Mouse (Mus musculus) neural tube, embryonic 10.5 days (tissue): ENCODE data around the gene Dlgap1.
"Not testable (repeated sequence)": the region's sequence is repeated elsewhere in the genome, so short reads cannot be mapped to it uniquely, and the experiment has no call there.

Experiments used
- DNase-seq: peaks from one replicate; pipeline ENCODE4 v3.0.0-alpha.2; 2017; ENCODE audit warnings: low spot score; ENCODE audit errors: extremely low spot score

Dlgap1 gene

DNA sequence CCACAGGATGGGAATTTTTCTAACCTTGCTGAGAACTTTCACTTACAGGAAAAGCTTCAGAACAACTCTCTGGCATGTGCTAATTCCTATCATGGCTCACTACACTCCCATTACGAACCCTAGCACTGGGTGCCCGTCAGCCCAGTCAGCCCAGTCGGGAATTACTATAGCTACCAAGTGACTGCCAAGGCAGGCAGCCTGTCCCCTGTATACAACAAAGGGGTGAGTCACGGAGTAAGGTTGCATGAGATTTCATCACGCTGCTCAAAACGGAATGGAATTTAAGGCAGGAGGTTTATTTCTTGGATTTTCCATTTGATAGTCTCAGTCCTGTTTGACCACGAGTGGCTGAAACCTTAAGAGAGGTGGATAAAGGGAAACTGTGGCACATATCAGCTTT, 867.9 kb downstream of the Dlgap1 start:
- DNase-seq: no peak

DNA sequence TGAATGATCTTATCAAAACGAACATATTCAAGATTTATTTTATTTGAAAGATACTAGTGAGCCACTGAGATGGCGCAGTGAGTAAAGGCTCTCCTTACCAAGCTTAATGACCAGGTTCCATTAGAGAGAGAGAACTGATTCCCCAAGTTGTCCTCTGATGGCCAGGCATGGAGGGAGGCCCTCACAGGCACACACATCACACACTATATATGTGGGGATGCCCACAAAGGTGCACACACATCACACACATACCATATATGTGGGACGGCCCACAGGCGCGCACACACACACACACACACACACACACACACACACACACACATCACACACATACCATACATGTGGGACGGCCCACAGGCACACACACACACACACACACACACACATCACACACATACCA, 868.6 kb downstream of the Dlgap1 start:
- not testable (repeated sequence) for DNase-seq

DNA sequence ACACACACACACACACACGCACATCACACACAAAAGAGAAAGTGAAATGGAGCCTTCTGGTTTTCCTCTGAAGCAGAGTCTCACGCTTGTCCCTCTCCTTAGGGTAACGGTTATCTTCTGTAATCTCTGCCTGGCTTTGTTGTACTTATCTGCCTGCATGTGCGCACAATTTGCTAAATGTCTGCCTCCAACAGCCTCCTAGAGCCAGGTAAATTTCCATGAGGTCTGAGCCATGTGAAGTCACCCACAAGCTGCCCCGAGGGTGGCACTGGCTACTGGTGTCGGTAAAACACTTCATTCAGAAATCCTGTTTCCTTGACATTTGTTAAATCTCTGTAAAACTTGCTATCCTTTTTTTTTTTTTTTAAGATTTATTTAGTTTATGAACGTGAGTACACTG, 869.2 kb downstream of the Dlgap1 start:
- DNase-seq: no peak

DNA sequence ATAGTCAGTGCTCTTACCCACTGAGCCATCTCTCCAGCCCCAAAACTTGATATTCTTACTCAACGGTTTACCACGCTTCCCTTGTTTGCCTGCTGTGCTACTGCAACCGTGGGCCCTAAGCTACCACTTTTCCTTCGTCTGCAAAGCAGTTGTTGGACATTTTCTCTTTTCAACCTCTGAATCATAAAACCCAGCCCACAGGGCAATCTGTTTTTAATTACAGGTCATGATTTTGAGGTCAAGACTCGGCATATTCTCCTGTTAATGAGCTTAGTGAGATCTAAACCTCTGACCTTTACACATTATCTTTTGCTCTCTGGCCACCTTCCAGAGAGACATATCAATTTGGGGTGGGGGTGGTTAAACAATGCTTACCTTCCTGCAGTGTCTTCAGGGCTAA, 869.7 kb downstream of the Dlgap1 start:
- no peak for DNase-seq

DNA sequence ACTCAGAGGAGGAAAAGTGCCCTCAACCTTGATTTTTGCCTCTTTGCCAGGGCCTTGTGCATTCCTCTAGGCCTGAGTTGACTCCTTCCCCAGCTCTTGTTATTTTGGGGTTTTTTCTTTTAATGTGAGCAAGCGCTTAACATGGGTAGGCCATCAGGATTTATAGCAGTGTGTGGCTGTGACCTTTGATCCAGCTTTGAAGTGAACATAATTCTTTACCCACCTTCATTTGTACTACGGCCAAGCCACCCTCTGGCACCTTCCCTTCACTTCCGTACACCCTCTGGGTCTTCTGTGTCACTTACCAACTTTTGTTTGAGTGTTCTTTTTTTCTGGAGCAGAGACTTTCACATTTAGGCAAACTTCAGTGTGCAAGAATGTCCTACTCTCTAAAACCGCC, 874.4 kb downstream of the Dlgap1 start:
- no peak for DNase-seq

DNA sequence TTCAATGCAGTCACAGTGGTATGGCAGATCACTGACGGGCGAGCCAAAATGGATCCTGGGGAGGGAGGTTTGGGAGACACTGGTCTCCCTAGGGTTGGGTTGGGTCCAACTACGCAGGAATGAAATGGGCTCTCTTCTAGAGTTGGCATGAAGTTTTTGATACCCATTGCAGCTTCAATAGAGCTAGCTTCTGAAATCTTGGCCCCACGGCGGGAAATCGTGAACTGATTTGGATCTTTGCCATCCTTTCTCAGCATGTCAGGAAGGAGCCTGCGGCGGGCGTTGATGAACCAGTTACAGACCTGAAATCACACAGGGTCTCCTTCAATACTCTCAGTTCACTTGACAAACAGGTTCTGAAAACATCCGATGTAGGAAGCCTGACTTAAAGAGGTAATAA, 876.1 kb downstream of the Dlgap1 start:
- DNase-seq: no peak

DNA sequence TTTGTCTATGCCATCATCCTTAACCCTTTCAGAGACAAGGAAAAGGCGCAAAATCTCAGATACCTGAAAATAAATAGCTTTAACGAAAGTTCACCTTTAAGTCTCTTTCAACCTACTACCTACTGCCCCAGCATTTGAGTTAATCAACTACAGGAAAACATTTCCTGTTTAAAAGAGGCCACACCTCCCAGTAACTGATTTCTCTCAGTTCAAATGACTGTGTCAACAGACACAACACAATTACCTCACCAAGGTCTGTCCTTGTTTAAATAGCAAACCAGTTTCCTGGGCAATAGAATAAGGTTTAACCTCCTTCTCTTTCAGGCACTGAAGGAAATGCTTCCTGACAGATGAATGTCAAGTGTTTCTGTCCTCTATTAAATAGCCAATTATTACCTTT, 876.7 kb downstream of the Dlgap1 start:
- no peak for DNase-seq

DNA sequence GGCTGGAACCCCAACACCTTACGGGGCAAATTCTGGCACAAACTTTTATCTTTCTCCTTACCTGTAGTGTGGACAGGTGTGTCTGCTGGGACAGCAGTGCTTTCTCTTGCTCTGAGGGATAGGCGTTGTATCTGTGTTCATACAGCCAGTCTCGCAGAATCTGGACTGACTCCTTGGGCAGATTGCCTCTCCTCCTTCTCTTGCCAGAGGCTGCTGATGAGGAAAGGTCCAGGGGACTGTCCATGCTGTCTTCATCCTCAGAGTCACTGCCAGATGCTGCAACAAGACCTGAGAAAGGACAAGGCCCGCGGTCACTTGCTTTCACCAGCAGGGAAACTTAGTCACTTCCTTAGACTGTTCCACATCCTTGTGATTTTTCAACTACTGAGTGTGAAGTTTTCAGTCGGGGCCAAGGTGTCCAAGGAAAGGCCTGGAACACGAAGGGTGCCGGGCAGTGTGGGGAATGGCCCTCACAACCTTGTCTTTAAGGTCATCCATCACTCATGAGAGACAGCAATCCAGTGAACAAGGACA, 877.3 kb downstream of the Dlgap1 start:
- no peak for DNase-seq

DNA sequence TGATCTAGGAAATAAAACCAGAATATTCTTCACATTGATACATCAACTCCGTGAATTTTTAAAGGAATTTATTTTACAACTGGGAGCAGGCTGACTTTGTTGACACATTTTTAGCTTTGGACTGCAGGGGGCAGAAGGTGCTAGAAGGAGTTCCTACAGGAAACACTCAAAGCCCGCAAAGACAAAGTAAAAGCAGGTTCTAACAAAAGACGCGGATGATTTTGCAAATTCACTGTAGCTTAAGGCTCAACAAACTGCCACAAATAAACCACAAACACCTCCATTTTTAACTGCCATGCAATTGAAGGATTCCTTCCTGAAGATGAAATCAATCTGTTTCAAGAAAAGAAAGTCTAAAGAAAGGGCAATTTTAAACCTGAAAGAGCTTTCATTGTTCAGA, 878.2 kb downstream of the Dlgap1 start:
- peak; percentile 38 for DNase-seq

DNA sequence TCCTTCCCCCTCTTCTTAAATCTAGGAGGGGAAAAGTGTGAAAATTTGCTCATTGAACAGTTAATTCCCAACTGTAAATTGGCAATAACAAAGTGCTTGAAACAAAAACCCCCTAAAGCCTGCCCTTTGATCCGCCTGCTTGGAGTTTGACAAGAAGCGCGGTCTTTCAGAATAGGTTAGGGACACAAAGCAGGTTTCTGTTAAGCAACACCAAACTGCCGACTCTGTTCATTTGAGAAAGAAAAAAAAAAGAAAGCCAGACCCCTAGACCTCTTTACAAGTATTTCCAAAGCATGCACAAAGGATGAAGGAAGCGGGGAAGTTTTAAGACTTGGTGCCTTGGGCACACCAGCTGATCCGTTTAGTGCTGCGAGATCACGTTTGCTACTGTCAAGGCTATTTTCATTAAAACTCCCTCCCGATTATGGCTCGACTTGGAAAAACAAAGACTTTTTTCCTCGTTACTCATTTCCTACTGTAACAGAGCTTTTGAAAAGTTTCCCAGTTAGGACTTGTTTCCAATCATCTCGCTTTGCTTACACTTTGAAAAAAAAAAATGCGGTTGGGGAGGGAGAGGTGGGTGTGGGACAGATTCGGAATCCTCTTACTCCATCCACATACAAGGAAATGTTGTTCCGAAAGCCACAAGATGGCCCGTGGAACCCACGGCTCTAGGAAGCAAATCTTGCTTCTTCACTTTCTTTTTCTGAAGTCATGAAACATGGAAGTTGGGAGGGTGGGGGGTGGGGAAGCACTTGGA, 879.1 kb downstream of the Dlgap1 start:
- DNase-seq: peak; percentile 24

DNA sequence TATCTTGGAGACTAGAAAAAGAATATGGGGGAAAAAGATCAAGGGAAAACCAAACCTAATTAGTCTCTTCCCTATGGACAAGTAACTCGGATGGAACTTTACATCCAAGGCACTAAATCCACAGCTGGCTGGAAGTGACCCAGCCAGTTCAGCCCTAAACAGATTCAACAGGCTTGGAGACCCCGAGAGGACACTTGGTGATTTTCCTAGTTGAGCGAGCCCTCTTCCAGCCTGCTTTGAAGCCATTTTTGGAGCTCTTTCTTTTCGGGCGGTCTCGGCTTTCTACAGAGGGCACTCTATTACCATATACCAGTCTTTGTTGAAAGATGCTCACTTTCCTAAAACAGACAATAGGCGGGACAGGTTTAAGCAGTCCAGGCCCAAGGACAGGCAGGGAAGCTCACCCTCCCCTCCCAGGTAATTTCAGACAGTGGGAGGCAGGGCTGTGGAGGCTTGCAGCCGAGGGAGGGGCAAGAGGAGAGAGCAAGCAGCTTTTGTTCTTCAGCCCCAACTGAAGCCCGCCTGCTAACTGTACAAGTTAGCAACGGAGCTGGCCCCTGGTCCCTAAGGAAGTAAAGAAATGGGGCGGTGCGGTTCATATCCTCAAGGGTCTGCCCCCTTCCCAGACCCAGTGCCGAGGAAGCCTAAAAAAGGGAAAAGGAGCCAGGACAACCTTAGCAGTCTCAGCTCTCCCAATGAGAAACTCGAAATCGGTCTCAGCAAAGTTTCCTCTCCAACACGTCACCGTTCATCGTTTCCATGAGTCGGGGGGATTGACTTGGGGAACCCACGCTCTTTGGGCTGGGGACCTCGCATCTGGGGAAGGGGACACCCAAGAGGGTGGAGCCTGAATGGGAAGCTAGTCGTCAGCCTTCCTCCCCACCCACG, 879.9 kb downstream of the Dlgap1 start:
- peak; percentile 69 for DNase-seq

DNA sequence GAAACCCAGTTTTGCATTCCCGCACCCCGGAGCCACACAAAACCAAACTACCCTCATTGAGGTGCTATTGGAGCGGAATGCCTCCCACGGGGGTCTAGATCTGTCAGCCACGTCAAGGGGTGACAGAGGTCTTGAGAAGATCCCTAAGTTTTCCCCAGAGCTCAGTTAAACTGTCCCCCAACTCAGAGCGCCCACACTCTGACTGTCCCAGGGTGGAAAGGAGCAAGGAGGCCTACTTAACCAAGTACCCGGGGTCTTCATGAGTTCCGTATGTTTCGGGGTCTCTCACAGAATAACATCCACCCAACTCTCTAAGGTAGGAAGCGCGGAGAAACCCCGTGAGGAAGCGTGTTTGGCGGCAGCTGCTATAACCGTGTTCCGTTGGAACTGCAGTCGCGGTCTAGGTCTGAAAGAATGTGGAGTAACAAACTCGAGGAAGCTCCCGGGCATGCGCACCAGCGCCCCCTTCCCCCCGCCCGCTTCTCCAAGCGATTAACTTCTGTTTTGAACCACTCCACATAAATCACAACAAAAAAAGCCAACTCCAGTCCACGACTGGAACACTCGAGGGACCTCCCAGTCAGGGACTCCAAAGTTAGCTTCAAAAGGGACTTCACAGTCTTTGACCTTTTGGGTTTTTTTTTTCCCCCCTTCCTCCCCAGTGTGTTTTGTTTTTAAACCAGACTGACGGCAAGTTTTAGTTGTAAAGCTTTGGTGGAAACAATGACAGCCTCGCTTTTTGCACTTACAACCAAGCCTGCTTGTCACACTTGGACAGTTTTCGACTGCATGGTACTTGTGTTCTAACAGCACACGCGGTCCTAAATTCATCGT, 880.7 kb downstream of the Dlgap1 start:
- peak; percentile 89 for DNase-seq

DNA sequence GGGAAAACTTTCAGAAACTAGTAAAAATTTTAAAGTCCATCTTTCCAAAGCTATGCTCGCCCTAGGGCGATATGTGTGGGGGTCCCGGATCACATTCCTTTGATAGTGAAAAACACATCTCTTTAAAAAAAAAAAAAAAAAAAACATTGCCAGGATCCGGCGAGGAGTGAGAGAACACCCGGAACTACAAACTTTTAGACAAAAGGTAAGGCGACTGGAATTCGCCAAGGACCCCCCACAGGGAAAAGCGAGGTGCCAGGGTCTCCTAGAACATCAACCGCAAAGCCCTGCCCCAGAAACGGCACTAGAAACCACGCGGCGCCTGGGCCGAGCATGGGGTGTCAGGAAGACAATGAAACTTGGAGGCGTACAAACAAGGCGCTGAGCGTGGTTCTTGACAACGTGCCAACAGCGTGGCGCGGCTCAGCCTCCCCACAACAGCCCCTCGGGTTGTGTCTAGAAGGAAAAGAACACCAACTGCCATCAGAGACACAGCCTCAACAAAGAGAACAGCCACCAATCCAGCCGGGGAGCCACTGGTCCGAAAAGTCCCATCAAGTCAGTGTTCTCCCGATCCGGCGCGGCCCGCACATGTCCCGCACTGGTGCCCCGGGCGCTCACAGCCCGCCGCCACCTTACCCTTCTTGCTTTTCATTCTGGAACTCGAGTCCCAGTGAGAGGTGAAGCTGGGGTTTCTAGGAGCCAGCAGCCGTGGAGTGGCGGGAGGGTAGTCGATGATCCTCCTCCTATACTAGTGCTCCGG, 881.5 kb downstream of the Dlgap1 start:
- peak; percentile 82 for DNase-seq

DNA sequence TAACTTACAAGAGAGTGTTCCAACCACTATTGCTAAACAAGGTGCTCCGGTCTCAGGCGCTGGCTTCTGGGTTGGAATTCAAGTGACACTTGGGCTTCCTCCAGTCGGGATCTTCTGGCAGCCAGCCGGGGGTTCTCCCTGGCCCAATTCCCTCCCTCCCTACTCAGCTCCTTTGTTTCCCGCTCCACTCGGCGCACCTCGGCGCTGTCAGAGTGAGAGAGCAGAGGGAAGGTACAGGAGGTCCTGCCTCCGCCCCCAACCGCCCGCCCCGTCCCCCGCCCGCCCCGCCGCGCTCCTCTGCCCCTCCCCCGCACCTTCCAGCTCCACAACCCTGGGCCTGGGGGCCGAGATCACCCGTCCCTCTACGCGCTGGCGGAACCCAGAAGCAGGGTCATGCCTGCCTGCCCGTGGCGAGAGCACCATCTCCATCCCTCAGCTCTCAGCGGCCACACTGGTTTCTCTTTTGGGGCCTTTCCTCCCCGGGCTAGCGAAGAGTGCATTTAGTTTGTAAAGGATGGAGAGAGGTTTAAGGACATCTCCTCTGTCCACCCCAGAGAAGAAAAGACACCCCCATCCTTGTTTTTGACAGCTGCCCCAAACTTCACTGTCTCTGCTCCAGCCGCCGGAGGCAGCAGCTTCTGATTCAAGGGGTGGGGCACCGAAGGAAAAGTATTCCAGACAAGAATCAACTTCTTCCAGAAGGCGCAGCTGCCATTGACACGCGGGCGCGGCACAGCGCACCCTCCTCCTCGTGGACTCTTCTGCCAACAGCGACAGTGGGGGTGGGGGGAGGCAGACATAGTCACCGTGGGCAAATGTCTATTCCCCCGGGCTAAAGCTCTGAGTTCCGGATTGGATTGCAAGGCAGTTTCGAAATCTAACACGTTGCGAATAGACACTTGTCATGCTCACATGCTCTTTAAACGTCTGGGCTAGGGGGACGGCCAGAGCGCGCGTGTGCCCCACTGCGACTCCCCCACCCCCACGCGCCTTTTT, 882.4 kb downstream of the Dlgap1 start:
- peak; percentile 83 for DNase-seq

DNA sequence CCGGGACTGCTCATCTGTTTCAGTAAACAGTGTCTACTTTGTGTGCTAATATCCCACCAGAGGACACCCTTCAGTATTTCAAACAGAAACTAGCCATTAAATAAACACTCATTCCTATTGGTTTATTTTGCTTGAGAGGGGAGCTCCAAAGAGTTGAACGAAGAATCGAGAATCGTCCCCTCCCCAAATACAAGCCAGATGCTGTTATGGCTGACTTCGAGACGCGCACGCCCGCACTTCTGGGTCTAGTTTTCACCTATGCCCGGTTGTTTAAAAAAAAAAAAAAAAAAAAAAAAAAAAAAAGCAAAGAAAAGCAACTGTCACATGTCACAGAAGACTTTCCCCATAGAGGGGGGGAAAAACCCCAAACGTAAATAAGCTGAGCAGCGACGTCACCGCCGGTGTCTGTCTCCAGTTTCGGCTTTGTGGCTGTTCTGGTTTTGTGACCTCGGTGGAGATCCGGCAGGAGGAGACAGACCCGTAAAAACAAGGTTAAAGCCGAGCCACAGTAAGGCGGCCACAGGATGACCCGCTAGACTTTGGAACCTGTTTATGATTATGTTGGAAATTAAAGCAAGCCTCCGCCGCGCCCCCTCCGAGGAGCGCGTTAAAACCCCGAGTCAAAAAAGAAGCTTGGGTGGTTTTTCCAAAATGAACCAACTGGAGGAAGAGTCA, 883.3 kb downstream of the Dlgap1 start:
- no peak for DNase-seq

DNA sequence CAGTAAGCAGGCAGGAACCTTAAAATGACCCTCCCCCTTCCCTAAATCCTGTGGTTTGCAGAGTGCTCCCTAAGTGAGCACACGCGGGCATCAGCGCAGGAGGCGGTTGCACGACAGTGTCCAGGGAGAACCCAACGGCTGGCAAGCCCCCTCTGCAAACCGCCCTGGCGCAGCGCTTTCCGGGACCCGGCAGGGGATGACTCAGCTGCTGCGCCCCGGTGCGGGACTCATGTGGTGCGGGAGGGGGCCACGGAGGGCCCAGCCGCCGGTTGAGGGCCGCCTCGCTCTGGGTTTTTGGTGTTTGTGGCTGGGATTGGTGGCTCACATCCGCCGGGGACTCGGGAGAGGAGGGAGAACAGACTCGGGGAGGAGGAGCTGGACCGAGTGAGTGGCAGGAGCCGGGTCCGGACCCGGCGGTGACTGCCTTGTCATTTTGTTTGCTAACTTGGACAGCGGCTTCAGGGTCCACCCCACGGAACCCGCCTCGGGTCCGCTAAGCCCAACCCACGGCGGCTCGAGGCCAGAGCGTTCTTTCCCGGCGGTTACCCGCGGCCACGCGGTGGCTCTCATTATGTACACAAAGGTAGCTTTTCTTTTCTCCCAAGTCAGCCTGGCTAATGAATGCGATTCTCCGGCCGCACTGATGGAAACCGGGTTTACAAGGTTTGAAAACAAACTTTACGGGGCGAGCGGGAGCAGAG, 884.0 kb downstream of the Dlgap1 start:
- peak; percentile 89 for DNase-seq

DNA sequence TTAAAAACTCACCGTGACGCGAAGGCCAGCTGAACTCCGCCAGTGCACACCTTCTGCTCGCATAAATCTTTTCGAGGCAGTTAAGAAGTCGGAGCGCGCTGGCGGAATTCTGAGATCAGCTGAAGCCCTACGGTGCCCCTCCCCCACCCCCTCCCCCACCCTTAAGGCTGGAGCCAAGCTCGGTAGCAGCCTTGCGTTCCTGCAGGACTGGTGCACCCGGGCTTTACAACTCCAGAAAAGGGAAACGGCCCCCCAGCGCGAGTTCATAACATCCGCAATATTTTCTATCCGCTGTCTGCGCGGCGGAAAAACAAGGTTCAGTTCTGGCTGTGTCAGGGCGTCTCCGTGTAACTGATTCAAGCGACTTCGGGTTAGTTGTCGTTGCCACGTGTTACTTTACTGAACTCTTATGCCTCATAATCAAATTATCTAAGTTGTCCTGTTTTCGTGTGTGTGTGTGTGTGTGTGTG, 884.6 kb downstream of the Dlgap1 start, which contains the start of gene Tgif1:
TSS of gene Tgif1 (minus strand) at position 111 of the 470 bp plus-strand sequence.
- DNase-seq: peak; percentile 82

DNA sequence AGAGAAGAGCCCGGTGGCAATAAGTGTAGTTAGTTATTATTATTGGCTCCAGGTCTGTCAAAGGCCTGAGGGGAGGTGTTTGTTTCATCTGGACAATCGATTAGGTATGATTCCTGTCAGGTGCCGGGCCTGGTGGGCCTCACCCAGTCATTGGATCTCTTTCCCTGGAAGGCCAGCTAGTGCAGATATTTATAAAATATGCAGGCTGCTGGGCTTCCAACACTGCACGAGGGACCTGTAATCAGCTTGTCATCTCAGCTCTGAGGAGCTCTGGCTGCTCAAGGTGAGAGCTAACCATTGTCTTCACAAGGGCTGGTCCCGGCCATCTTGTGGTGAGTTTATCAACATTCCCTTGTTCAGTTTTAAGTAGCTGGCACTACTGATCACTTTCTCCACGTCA, 885.1 kb downstream of the Dlgap1 start:
- peak; percentile 48 for DNase-seq
